Mouse (Mus musculus) right cerebral cortex, adult 18-20 months (tissue): Measurements from ENCODE around the gene Tbc1d17.

Experiments
- DNase-seq: peaks from one replicate; pipeline ENCODE4 v3.0.0; 2022; ENCODE audit warnings: mixed read lengths

Gene Tbc1d17

DNA sequence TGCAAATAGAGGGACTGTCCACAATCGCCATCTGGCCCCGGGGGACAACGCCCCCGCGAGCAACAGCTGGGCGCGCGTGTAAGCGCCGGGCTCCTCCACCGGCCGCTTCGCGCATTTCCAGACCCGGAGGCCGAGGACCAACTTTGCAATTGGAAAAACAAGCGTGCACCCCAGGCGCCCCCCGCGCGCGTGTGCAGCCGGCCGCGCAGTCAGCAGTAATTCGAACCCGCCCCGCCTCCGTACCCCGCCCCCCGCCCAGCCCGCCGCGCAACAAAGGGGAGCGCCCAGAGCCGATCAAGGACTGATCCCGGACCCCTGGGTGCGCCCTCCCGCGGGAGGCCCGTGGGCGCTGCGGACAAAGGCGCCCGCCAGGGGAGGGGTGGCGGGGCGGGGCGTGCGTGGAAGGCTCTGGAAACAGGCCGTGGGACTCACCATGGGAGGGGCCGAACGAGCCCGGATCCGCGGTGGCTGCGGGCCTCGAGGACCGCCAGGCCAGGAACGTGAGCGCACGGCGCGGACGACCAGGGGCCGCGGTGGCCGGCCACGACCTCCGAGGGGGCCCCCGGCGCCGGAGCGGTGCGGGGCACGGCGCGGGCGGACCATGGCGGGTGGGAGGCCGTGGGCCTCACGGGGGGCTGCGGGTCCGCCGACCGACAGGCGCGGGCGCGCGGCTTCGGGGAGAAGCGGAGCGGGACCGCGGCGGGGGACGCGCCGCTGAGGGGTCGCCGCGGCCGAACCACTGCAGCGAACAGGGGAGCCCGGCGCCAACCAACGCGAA, 20.2 kb upstream of the Tbc1d17 start:
- DNase-seq: peak; percentile 64

- no peak for DNase-seq
Measured at GRCm38 (mm10) chr7:44868465-44868864, 19.6 kb upstream of the Tbc1d17 start.

GRCm38 (mm10) chr7:44867802-44868201, 18.9 kb upstream of the Tbc1d17 start:
- DNase-seq: no peak

DNA sequence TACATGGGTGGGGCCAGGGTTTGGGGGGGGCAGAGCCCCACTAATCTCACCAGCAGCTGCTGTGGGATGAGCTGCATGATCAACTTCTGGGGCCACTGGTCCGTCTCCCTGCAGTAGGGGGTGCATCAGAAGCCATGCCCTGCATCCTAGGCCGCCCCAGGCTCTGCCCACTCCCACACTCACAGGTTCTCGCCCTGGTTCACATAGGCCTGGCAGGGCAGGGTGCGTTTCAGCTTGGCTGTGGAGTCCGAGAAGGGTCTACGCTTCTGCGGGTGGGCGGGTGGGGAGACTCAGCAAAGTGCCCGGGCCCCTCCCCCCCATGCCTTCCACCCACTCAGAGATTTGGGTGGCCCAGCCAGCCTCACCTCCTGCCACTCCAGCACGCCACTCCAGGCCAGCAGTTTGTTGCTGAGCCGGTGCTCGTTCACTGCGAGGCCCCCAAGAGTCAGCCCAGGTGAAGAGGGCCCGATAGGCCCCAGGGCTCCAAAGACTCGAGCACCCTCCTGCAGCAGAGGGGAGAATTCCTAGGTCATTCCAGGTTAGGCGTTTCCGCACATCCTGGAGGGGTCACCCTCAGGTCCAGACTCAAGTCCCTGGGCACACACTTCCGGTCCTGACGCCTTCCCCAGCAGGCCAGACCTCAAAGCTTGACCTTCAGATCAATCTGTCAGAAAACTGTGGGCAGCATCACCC, 18.3 kb upstream of the Tbc1d17 start:
- no peak for DNase-seq

- no peak for DNase-seq
Measured at GRCm38 (mm10) chr7:44866276-44867009, 17.6 kb upstream of the Tbc1d17 start.

DNA sequence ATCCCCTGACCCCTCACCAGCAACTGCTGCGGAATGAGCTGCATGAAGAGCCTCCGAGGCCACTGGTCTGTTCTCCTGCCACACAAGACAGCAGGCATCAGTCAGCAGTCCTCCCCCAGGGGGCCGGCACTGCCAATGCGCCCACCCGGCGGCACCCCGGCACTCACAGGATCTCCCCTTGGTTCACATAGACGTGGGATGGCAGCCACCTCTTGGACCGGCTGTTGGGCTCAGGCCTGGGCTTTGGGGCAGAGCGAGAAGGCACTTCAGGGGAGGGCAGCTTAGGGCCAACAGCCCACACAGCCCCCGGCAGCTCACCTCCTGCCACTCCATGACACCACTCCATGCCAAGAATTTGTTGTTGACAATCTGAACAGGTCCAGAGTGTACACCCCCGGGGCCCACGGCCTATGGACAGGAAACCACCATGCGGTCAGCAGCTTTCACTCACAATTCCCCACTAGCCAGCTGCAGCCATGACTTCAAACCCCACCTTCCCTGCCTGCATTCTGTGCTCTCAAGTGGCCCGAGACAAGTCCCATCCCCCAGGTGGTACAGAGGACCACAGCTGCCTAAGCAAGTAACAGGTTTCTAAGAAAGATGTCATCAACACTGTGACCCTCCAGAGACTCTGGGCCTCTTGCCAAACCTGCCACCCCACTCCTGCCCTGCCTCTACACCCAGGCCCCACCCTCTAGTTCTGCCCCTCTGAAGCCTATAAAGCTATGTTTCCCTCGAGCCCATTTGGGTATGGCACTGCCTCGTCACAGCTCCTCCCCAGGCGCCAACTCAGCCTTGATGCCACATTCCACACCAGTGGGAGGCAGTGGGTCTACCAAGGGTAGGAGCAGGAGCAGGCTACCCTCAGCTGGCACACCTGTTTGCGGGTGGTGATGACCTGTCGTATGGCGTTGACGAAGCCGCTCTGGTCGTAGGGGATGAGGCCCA, 16.0 kb upstream of the Tbc1d17 start:
- DNase-seq: no peak

DNA sequence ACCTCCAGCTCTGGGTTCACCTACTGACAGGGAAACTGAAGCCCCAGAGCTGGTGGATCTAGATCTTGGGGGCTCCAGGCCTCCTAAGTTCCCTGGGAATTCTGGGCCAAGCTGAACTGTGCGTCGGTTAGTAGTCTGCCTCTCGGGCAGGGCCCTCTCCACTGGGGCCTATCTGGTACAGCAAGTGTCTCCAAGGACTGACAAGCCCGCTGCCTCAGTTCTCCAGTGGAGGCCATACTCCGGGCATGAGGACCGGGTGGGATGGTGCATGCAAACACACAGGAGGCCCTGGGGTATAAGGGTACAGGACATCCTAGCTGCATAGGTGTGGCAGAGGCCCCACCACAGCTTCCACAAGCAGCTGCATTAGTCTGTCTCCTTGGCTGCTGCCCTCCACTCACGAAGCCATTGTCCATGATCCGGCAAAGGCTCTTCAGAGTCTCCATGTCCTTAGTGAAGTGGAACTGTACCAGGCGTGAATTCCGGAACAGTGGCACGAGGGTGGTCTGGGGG, 15.2 kb upstream of the Tbc1d17 start:
- no peak for DNase-seq

GRCm38 (mm10) chr7:44863210-44863609, 14.3 kb upstream of the Tbc1d17 start:
- no peak for DNase-seq

- no peak for DNase-seq
Measured at GRCm38 (mm10) chr7:44862434-44862833, 13.6 kb upstream of the Tbc1d17 start.

DNA sequence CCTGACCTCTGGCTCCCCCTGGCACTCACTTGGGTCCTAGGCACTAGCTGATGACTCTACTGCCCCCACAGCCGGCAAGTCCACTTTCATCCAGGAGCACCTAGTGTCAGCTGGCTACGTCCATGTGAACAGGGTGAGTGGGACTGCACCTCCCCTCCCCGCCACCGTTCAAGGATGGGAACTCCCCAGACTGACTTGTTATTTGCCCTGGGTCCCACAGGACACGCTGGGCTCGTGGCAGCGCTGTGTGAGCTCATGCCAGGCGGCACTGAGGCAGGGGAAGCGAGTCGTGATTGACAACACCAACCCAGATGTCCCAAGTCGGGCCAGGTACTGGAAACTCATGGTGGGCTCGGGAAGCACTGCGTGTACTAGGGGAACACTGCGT, 12.5 kb upstream of the Tbc1d17 start:
- DNase-seq: no peak

DNA sequence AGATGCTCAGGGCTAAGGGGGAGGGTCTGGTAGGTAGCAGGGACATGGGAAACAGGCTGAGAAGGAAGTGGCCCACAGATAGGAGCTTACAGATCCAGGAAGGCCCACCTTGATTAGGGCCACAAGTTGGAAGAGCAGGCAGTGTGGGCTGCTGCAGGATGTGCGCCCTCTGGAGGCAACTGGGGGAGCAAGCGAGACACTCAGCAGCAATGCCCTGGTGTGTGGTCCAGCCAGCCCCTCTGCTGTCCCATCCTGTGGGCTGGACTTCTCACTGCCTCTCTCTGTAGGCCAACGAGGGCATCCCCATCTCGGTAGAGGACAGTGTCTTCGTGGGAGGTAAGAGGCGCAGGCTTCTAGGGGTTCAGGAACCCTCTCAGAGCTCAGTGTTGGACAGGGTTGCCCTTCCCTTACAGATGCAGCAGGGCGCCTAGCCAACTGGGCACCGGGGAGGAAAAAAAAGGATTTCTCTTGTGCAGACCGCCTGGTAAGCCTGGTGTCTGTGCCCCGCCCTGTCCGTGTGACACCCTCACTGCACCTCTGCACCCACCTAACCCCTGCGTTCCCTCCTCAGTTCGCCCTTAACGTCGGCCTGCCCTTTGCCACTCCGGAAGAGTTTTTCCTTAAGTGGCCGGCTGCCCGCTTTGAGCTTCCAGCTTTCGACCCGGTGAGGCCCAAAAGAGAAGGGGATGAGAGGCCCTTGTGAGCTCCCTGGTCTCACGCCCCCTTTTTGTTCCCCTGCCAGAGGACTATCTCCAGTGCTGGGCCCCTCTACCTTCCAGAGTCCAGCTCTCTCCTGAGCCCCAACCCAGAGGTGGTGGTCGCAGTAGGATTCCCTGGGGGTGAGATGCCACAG, 11.9 kb upstream of the Tbc1d17 start:
- peak; percentile 59 for DNase-seq

- no peak for DNase-seq
Measured at GRCm38 (mm10) chr7:44859896-44860295, 11.0 kb upstream of the Tbc1d17 start.

DNA sequence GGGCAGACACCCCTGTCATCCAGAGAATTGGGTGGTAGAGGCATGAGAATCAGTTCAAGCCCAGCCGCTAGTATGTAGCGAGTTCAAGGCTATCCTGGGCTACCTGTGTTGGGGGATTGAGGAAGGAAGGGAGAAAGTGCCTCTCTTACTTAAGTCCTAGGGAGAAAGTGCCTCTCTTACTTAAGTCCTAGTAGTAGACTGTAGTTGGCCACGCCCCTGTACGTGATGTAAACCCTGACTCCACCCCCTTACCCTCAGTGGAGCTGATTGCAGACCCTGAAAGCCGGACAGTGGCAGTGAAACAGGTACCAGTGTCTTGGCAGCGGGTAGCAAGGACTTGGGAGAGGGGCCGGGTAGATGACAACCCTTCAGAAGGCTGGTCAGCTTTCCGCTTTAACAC, 9.0 kb upstream of the Tbc1d17 start:
- DNase-seq: no peak

- DNase-seq: peak; percentile 93
Measured at GRCm38 (mm10) chr7:44857042-44857552, 8.2 kb upstream of the Tbc1d17 start, which contains the start of gene Pnkp. TSS of gene Pnkp (plus strand) at chr7:44857139.

GRCm38 (mm10) chr7:44856265-44856916, 7.5 kb upstream of the Tbc1d17 start:
- DNase-seq: no peak

GRCm38 (mm10) chr7:44855036-44855435, 6.2 kb upstream of the Tbc1d17 start:
- DNase-seq: no peak

- DNase-seq: peak; percentile 76
Measured at GRCm38 (mm10) chr7:44854356-44855031, 5.6 kb upstream of the Tbc1d17 start.

DNA sequence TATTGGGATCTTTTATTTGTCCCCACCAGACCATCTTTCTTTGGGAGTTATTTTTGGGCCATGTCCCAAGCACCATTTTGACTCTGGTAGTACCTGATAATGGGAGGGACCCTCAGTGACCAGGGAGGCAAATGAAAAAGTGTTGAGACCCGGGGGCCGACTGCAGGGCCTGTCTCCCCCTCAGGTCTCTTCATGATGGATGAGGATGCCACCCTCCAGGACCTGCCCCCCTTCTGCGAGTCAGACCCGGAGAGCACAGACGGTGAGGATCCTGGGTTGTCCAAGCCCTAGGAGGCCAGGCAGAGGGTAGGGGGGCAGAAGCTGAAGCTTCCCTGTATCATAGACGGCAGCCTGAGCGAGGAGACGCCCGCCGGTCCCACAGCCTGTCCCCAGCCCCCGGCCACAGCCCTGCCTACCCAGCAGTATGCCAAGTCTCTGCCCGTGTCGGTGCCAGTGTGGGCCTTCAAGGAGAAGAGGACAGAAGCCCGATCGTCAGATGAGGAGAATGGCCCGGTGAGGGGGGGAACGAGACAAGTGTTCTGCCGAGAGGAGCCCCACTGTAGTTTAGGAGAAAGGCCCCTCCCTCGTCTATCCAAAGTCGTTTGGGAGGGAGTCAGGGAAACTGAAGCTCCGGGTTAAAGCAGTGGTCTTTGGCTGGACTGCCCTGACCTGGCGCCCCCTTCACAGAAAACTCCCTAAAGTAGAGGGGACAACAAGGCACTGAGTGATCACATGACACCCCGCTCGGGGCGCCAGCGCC, 4.9 kb upstream of the Tbc1d17 start:
- no peak for DNase-seq

- no peak for DNase-seq
Measured at GRCm38 (mm10) chr7:44853065-44853464, 4.2 kb upstream of the Tbc1d17 start.
